Mouse (Mus musculus): ENCODE measurements around the gene Itgb3bp.

The Itgb3bp gene

GRCm38 (mm10) chr4:99725914-99726451 lies 203.6 kb downstream of the Itgb3bp start:
- DNase-seq (ENCODE audit: low spot score in 2 of 2): no peak

DNA sequence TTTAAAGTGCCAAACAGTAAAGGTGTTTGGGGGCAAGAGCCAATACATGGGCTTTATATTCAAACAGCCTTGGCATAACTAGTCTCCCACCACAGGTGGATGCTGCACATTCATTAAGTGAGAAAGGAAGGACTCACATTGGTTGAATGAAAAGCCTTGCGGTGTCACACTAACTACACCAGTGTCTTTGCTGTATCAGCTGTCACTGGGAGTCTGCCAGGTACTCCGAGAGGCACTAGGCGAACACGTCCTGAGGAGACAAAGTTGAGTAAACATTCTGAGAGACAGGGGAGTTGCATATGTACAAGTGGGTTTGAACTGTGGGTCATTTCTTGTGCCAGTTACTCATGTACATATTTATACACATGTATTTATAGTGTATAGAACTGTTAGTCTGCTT lies 205.3 kb downstream of the Itgb3bp start:
- DNase-seq (ENCODE audit: low spot score in 2 of 2): no peak

- no peak for DNase-seq (ENCODE audit: low spot score in 2 of 2)
These were observed 211.7 kb downstream of the Itgb3bp start for GRCm38 (mm10) chr4:99717905-99718304.

- no peak for DNase-seq (ENCODE audit: low spot score in 2 of 2)
These were observed 213.7 kb downstream of the Itgb3bp start for GRCm38 (mm10) chr4:99715783-99716416.

Data from urinary bladder, adult 18-20 months (tissue).